Mouse (Mus musculus) stomach, postnatal 0 days (tissue): Measurements from ENCODE around the gene Pik3ca. TPM values are rescaled to one million over a fixed set of nuclear protein-coding genes. Genes with fewer than 3 reads are reported as not detected.
A peak's percentile ranks its signal among the peaks of the same experiment; 100 is the strongest.

Experiments used
- ATAC-seq: fragments of 200-750 bp; cut with Nextera tagmentation; 2 replicates; pipeline ENCODE4 v1.8.0; 2017; ENCODE audit not compliant: low FRiP score, low TSS enrichment
- DNase-seq: peaks from one replicate; pipeline ENCODE4 v3.0.0-alpha.2; 2016; ENCODE audit warnings: low spot score
- H3K27ac ChIP-seq: fragments of 300-500 bp; sonication (generic); replicated peaks from 2 replicates; pipeline ENCODE4 v1.5.1; 2014; ENCODE audit warnings: mild to moderate bottlenecking, control low read depth
- H3K27me3 ChIP-seq: fragments of 300-500 bp; sonication (generic); 2 replicates; pipeline ENCODE4 v1.6.1; 2014; ENCODE audit warnings: low read length; ENCODE audit not compliant: control insufficient read depth, insufficient read depth
- H3K36me3 ChIP-seq: fragments of 300-500 bp; sonication (generic); 2 replicates; pipeline ENCODE4 v1.6.1; 2014; ENCODE audit warnings: low read length, mixed read lengths; ENCODE audit not compliant: control insufficient read depth, insufficient read depth
- H3K4me1 ChIP-seq: fragments of 300-500 bp; sonication (generic); replicated peaks from 2 replicates; pipeline ENCODE4 v1.6.1; 2014; ENCODE audit warnings: antibody characterized with exemption; ENCODE audit not compliant: control insufficient read depth, insufficient read depth
- H3K4me2 ChIP-seq: fragments of 300-500 bp; sonication (generic); replicated peaks from 2 replicates; pipeline ENCODE4 v1.6.1; 2014; ENCODE audit warnings: low read depth, mild to moderate bottlenecking, control low read depth, moderate library complexity
- H3K4me3 ChIP-seq: fragments of 300-500 bp; sonication (generic); 2 replicates; pipeline ENCODE4 v1.5.1; 2014; ENCODE audit warnings: low read depth, low read length, control low read depth
- H3K9ac ChIP-seq: fragments of 300-500 bp; sonication (generic); 2 replicates; pipeline ENCODE4 v1.6.1; 2014; ENCODE audit warnings: mild to moderate bottlenecking, low read length, control low read depth, mixed read lengths
- H3K9me3 ChIP-seq: fragments of 300-500 bp; sonication (generic); 2 replicates; pipeline ENCODE4 v1.6.1; 2016; ENCODE audit warnings: low read length; ENCODE audit not compliant: control insufficient read depth
- CTCF ChIP-seq: IDR thresholded peaks from 2 replicates; pipeline ENCODE4 v1.5.1; 2016; ENCODE audit warnings: antibody characterized with exemption, low read depth, mild to moderate bottlenecking, moderate library complexity
- EP300 ChIP-seq: optimal IDR thresholded peaks from 2 replicates; pipeline ENCODE3; 2016; ENCODE audit warnings: antibody characterized with exemption
- WGBS: fragments of 180-500 bp; shearing (Covaris S2); extraction: QIAGEN DNeasy Blood & Tissue Kit; methylation state at CpG from one replicate; pipeline ENCODE4 v1.1.7; 2014; 5-methylcytosine and 5-hydroxymethylcytosine counted together
- polyA plus RNA-seq: library from polyadenylated mRNA; unstranded; fragments of >200 nt; fragmentation: Nextera tagmentation; extraction: Ambion mirVana; gene quantifications from 2 replicates; pipeline ENCODE4 v1.2.1, GENCODE M21; 2015

Gene Pik3ca
- polyA plus RNA-seq, 1 experiment from 2014 or later, result 6.4 TPM

- no peak for TF ChIP-seq CTCF
- TF ChIP-seq EP300, result no peak
- no peaks in the 10 kb centered on the region for H3K4me1 ChIP-seq
- no peaks in the 10 kb centered on the region for H3K27me3 ChIP-seq
- no peak overlapping the region for H3K9ac ChIP-seq
- no peak for ATAC-seq
- H3K36me3 ChIP-seq, result no peaks in the 10 kb centered on the region
- H3K4me3 ChIP-seq, result no peak overlapping the region
- H3K27ac ChIP-seq, result no peak overlapping the region
- no peak overlapping the region for H3K4me2 ChIP-seq
- DNase-seq, result no peak
- WGBS, result 55% methylated on average over 11 of the region's 11 CpGs
- no peaks in the 10 kb centered on the region for H3K9me3 ChIP-seq
Measured at GRCm38 (mm10) chr3:32506366-32507225, 109.1 kb downstream of the Pik3ca start.

- peak overlapping the region; percentile 21 for H3K4me3 ChIP-seq
Measured at GRCm38 (mm10) chr3:32508666-32509324, 111.3 kb downstream of the Pik3ca start.

GRCm38 (mm10) chr3:32509496-32510374 is 112.3 kb downstream of the Pik3ca start, which contains the start of gene Zfp639:
Zfp639 (plus strand) TSS chr3:32510259.
- H3K36me3 ChIP-seq, result no peaks in the 10 kb centered on the region
- no peak for TF ChIP-seq EP300
- TF ChIP-seq CTCF, result no peak
- peak within 1 kb of the TSS; percentile 72 for H3K4me2 ChIP-seq
- 7% methylated on average over 24 of the region's 24 CpGs for WGBS
- H3K4me3 ChIP-seq, result peak within 1 kb of the TSS; percentile 90
- DNase-seq (no peak), ATAC-seq (no peak)
- H3K27me3 ChIP-seq, result no peaks in the 10 kb centered on the region
- no peaks in the 10 kb centered on the region for H3K4me1 ChIP-seq
- peak within 1 kb of the TSS; percentile 93 for H3K27ac ChIP-seq
- H3K9me3 ChIP-seq, result no peaks in the 10 kb centered on the region
- H3K9ac ChIP-seq, result peak within 1 kb of the TSS; percentile 94

More at GRCm38 (mm10) chr3:32508666-32509324, 111.3 kb downstream of the Pik3ca start:
- ATAC-seq, result no peak
- H3K36me3 ChIP-seq, result no peaks in the 10 kb centered on the region
- H3K9me3 ChIP-seq, result no peaks in the 10 kb centered on the region
- peak; percentile 68 for DNase-seq
- H3K27ac ChIP-seq, result 0 out of 2 replicates have a peak overlapping the region, but pooled peaks have one; percentile 13
- H3K4me2 ChIP-seq, result peak overlapping the region; percentile 72
- WGBS, result 1% methylated on average over 17 of the region's 17 CpGs
- H3K4me1 ChIP-seq, result no peaks in the 10 kb centered on the region
- no peaks in the 10 kb centered on the region for H3K27me3 ChIP-seq
- TF ChIP-seq CTCF (peak; percentile 91), EP300 (no peak)
- H3K9ac ChIP-seq, result no peak overlapping the region

GRCm38 (mm10) chr3:32510375-32511190 is 113.1 kb downstream of the Pik3ca start:
- under 1% methylated on average over 53 of the region's 69 CpGs for WGBS
- peak overlapping the region; percentile 90 for H3K4me3 ChIP-seq
- no peaks in the 10 kb centered on the region for H3K36me3 ChIP-seq
- H3K9me3 ChIP-seq, result no peaks in the 10 kb centered on the region
- no peaks in the 10 kb centered on the region for H3K27me3 ChIP-seq
- H3K27ac ChIP-seq, result peak overlapping the region; percentile 93
- TF ChIP-seq CTCF (peak; percentile 91), EP300 (no peak)
- DNase-seq (peak; percentile 99), ATAC-seq (peak; percentile 98)
- H3K9ac ChIP-seq, result peak overlapping the region; percentile 94
- H3K4me1 ChIP-seq, result no peaks in the 10 kb centered on the region
- peak overlapping the region; percentile 72 for H3K4me2 ChIP-seq

- Histone ChIP-seq H3K4me2 (peak overlapping the region; percentile 72), H3K9ac (peak overlapping the region; percentile 94), H3K27ac (peak overlapping the region; percentile 93), H3K4me1 (no peaks in the 10 kb centered on the region), H3K27me3 (no peaks in the 10 kb centered on the region), H3K36me3 (no peaks in the 10 kb centered on the region; the same call in 1 of the 2 replicates), H3K4me3 (peak overlapping the region; percentile 90), H3K9me3 (no peaks in the 10 kb centered on the region)
- DNase-seq (no peak), ATAC-seq (no peak)
- WGBS, result 3% methylated on average over 13 of the region's 13 CpGs
- TF ChIP-seq CTCF (no peak), EP300 (no peak)
Measured at GRCm38 (mm10) chr3:32511191-32511550, 113.7 kb downstream of the Pik3ca start.
